Mouse (Mus musculus): ENCODE data around the gene 9930111J21Rik2. TPM values are rescaled to one million over a fixed set of nuclear protein-coding genes. Genes with fewer than 3 reads are reported as not detected.
"Not testable (repeated sequence)": the region's sequence is repeated elsewhere in the genome, so short reads cannot be mapped to it uniquely, and the experiment has no call there.

Gene 9930111J21Rik2
- total RNA-seq (2021), result 1 to 10 TPM in 1 of 2 experiments, under 1 TPM in 1; 0.85 to 1.2 TPM

- DNase-seq (ENCODE audit: extremely low spot score in 1 of 2, low spot score in 2 of 2); intact Hi-C loops (cut with DNase I): not testable (repeated sequence)
Measured at GRCm38 (mm10) chr11:49051093-49051891, at the start of gene 9930111J21Rik2. Gene 9930111J21Rik2 (minus strand): TSS chr11:49051242.

- intact Hi-C loops (cut with DNase I), result no loop called here
- DNase-seq (ENCODE audit: extremely low spot score in 1 of 2, low spot score in 2 of 2), result no peak
Measured at GRCm38 (mm10) chr11:49100409-49100808, 49.4 kb upstream of the 9930111J21Rik2 start.

- no peak for DNase-seq (ENCODE audit: extremely low spot score in 1 of 2, low spot score in 2 of 2)
Measured at GRCm38 (mm10) chr11:49095367-49095766, 44.3 kb upstream of the 9930111J21Rik2 start.

GRCm38 (mm10) chr11:49093861-49094660, 43.0 kb upstream of the 9930111J21Rik2 start:
- intact Hi-C loops (cut with DNase I), result no loop called here

More at GRCm38 (mm10) chr11:49095367-49095766, 44.3 kb upstream of the 9930111J21Rik2 start:
- intact Hi-C loops (cut with DNase I), result no loop called here

GRCm38 (mm10) chr11:49092786-49093185, 41.7 kb upstream of the 9930111J21Rik2 start:
- intact Hi-C loops (cut with DNase I), result no loop called here

More at GRCm38 (mm10) chr11:49093861-49094660, 43.0 kb upstream of the 9930111J21Rik2 start:
- no peak for DNase-seq (ENCODE audit: extremely low spot score in 1 of 2, low spot score in 2 of 2)

GRCm38 (mm10) chr11:49092053-49092586, 41.1 kb upstream of the 9930111J21Rik2 start:
- intact Hi-C loops (cut with DNase I), result no loop called here

More at GRCm38 (mm10) chr11:49092786-49093185, 41.7 kb upstream of the 9930111J21Rik2 start:
- no peak for DNase-seq (ENCODE audit: extremely low spot score in 1 of 2, low spot score in 2 of 2)

GRCm38 (mm10) chr11:49091171-49091570, 40.1 kb upstream of the 9930111J21Rik2 start:
- intact Hi-C loops (cut with DNase I), result no loop called here
- DNase-seq (ENCODE audit: extremely low spot score in 1 of 2, low spot score in 2 of 2), result no peak

More at GRCm38 (mm10) chr11:49092053-49092586, 41.1 kb upstream of the 9930111J21Rik2 start:
- no peak for DNase-seq (ENCODE audit: extremely low spot score in 1 of 2, low spot score in 2 of 2)

GRCm38 (mm10) chr11:49090551-49090950, 39.5 kb upstream of the 9930111J21Rik2 start:
- no peak for DNase-seq (ENCODE audit: extremely low spot score in 1 of 2, low spot score in 2 of 2)
- intact Hi-C loops (cut with DNase I), result no loop called here

GRCm38 (mm10) chr11:49089735-49090507, 38.9 kb upstream of the 9930111J21Rik2 start:
- DNase-seq (ENCODE audit: extremely low spot score in 1 of 2, low spot score in 2 of 2), result no peak
- intact Hi-C loops (cut with DNase I), result no loop called here

GRCm38 (mm10) chr11:49088990-49089652, 38.1 kb upstream of the 9930111J21Rik2 start:
- intact Hi-C loops (cut with DNase I), result no loop called here

GRCm38 (mm10) chr11:49087830-49088616, 37.0 kb upstream of the 9930111J21Rik2 start:
- intact Hi-C loops (cut with DNase I), result no loop called here
- DNase-seq (ENCODE audit: extremely low spot score in 1 of 2, low spot score in 2 of 2), result peak in 1 of 2 experiments; percentile 54

More at GRCm38 (mm10) chr11:49088990-49089652, 38.1 kb upstream of the 9930111J21Rik2 start:
- no peak for DNase-seq (ENCODE audit: extremely low spot score in 1 of 2, low spot score in 2 of 2)

GRCm38 (mm10) chr11:49086858-49087361, 35.9 kb upstream of the 9930111J21Rik2 start:
- intact Hi-C loops (cut with DNase I), result no loop called here
- DNase-seq (ENCODE audit: extremely low spot score in 1 of 2, low spot score in 2 of 2), result no peak

GRCm38 (mm10) chr11:49084875-49085274, 33.8 kb upstream of the 9930111J21Rik2 start:
- DNase-seq (ENCODE audit: extremely low spot score in 1 of 2, low spot score in 2 of 2), result peak in 1 of 2 experiments; percentile 45
- intact Hi-C loops (cut with DNase I), result no loop called here

GRCm38 (mm10) chr11:49084385-49084784, 33.3 kb upstream of the 9930111J21Rik2 start:
- no peak for DNase-seq (ENCODE audit: extremely low spot score in 1 of 2, low spot score in 2 of 2)
- intact Hi-C loops (cut with DNase I), result no loop called here

- intact Hi-C loops (cut with DNase I), result no loop called here
- no peak for DNase-seq (ENCODE audit: extremely low spot score in 1 of 2, low spot score in 2 of 2)
Measured at GRCm38 (mm10) chr11:49083808-49084207, 32.8 kb upstream of the 9930111J21Rik2 start.

GRCm38 (mm10) chr11:49083146-49083545, 32.1 kb upstream of the 9930111J21Rik2 start:
- peak in 1 of 2 experiments; percentile 9 for DNase-seq (ENCODE audit: extremely low spot score in 1 of 2, low spot score in 2 of 2)
- intact Hi-C loops (cut with DNase I), result no loop called here

GRCm38 (mm10) chr11:49081886-49082285, 30.8 kb upstream of the 9930111J21Rik2 start:
- intact Hi-C loops (cut with DNase I), result no loop called here

More at GRCm38 (mm10) chr11:49081886-49082285, 30.8 kb upstream of the 9930111J21Rik2 start:
- no peak for DNase-seq (ENCODE audit: extremely low spot score in 1 of 2, low spot score in 2 of 2)
